ENCODE assay signal across 16 mouse cellular contexts in the genomic region with DNA sequence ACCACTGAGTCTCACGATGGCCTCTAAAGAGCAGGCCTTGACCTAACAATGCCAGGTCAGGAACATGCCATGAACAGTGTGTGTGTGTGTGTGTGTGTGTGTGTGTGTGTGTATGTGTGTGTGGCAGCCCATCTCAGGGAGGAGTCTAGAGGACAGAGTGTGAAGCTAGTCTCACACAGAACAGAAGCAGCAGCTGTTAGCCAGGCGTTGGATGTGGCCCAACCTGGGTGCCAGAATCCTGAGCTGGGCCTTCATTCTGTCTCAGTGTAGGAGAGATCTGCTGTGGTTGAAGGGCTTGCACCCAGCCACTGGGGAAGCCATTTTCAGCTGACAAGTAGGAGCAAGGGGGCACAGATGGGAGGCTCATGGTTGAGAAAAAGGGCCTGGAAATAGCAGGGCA.
"Had no signal": no experiment of that assay in that cellular context is flagged by ENCODE, and none has a peak within 500 bp of the region (broad histone marks: within the 10 kb centered on the region; RNA-seq: fewer than 3 reads in every experiment).

No protein-coding gene starts in this region.

- H3K27me3 ChIP-seq: midbrain, embryonic 13.5 days; midbrain, embryonic 15.5 days; neural tube, embryonic 13.5 days; neural tube, embryonic 15.5 days had no signal

- DNase-seq: lung, adult 18-20 months; lung, embryonic 14.5 days; lung, postnatal 10 days; lung, postnatal 4 days; retina, postnatal 1 day; right cerebral cortex, adult 18-20 months; right cerebral cortex, postnatal 25 days; right cerebral cortex, postnatal 4 days; thymus, adult 18-20 months; thymus, postnatal 14 days; thymus, postnatal 36 days had no signal

- H3K4me3 ChIP-seq: midbrain, embryonic 10.5 days; midbrain, embryonic 13.5 days; midbrain, embryonic 15.5 days; neural tube, embryonic 13.5 days; neural tube, embryonic 15.5 days had no signal

- H3K36me3 ChIP-seq: midbrain, embryonic 10.5 days; midbrain, embryonic 13.5 days; midbrain, embryonic 15.5 days; neural tube, embryonic 13.5 days; neural tube, embryonic 15.5 days had no signal

- ATAC-seq: midbrain, embryonic 13.5 days; midbrain, embryonic 15.5 days had no signal

- H3K4me2 ChIP-seq: lung, embryonic 14.5 days; midbrain, embryonic 13.5 days; midbrain, embryonic 15.5 days; neural tube, embryonic 13.5 days; neural tube, embryonic 15.5 days had no signal
